Mouse (Mus musculus): ENCODE results near the gene Olfr279.

DNA sequence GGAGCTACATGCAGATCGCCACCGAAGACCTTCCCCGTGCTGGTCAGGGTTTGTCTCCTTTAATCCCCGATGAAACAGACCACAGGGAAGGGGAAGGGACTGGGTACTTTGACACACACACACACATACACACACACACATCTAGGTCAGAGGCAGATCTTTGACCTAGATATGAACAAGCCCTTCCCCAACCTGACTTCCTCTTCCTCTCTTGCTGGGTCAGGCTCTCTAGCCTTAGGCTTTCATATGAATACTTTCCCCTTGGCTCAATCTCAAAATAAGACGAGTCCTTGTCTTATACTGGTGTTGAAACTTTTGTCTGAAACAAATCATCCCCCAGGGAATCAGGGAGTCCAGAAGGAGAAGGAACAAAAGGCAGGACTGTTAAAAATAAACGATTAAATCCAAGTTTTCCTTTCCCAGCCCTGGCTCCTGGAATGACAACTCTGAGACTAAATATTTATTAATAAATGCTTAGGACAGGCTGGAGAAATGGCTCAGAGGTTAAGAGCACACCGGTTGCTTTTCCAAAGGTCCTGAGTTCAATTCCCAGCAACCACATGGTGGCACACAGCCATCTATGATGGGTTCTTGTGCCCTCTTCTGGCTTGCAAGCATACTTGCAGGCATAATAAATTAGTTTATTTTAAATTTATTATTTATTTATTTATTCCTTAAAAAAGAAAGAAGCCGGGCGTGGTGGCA lies 14.2 kb downstream of the Olfr279 start:
- TF ChIP-seq CTCF (IDR thresholded peaks at IDR 0.05; ENCODE audit: borderline replicate concordance, insufficient read depth, low read depth, low read length) (no peak), POLR2A (IDR thresholded peaks at IDR 0.05; ENCODE audit: borderline replicate concordance, insufficient read depth, low read length) (no peak)
